Mouse (Mus musculus): ENCODE data around the gene Havcr1. TPM values are rescaled to one million over a fixed set of nuclear protein-coding genes. Genes with fewer than 3 reads are reported as not detected.
"Not testable (repeated sequence)": the region's sequence is repeated elsewhere in the genome, so short reads cannot be mapped to it uniquely, and the experiment has no call there.

Gene Havcr1
- polyA plus RNA-seq, 1 experiment from 2014 or later: not detected

DNA sequence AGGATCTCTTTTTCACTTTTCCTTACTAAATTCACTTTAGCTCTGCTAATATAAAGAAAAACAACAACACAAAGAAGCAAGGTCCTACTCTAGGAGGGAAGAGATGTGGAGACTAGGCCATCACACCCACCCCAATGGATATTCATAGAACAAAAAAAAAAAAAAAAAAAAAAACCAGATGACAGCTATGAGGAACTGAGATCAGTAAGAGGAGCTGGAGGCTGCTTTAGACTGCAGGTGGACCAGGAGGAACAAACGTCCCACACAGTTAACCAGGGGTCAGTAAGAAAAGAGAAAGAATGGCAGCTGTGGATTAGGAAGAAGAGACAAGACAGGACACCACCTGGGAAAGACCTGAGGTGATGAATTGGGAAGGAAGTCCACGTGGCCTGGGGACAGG lies 13.1 kb downstream of the Havcr1 start:
- H3K9me3 ChIP-seq: no peaks in the 10 kb centered on the region
- no peak overlapping the region for H3K4me3 ChIP-seq
- no peaks in the 10 kb centered on the region for H3K27me3 ChIP-seq (ENCODE audit: insufficient read depth, poor library complexity, severe bottlenecking)
- no peaks in the 10 kb centered on the region for H3K4me1 ChIP-seq
- 38% methylated on average over 2 of the region's 2 CpGs for WGBS
- H3K36me3 ChIP-seq: no peaks in the 10 kb centered on the region
- H3K27ac ChIP-seq: no peak overlapping the region
- DNase-seq (ENCODE audit: low spot score): no peak

DNA sequence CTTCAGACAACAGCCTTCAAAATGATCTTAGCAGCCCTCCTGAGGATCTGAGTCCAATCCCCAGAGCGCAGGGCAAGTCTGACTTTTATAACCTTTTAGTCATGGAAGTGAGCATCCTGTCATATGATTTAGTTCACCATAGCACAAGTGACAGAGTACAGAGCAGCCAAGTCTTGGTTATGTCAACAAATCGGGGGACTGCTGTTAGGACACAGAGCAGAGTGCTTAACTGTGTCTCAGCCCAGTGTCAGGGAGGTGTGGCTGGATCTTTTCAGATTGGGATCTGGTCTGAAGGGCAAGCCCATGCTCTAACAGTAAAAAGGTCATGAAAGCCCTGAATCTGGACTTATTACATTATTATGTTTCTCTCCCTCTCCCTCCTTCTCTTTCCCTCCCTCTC lies 18.8 kb downstream of the Havcr1 start:
- WGBS: 41% methylated on average over 2 of the region's 2 CpGs
- DNase-seq (ENCODE audit: low spot score): no peak
- Histone ChIP-seq H3K36me3 (no peaks in the 10 kb centered on the region), H3K9me3 (no peaks in the 10 kb centered on the region), H3K27ac (no peak overlapping the region), H3K4me3 (no peak overlapping the region), H3K4me1 (0 out of 2 replicates have a peak, but pooled peaks cover 3% of the 10 kb centered on the region), H3K27me3 (ENCODE audit: insufficient read depth, poor library complexity, severe bottlenecking) (no peaks in the 10 kb centered on the region)

DNA sequence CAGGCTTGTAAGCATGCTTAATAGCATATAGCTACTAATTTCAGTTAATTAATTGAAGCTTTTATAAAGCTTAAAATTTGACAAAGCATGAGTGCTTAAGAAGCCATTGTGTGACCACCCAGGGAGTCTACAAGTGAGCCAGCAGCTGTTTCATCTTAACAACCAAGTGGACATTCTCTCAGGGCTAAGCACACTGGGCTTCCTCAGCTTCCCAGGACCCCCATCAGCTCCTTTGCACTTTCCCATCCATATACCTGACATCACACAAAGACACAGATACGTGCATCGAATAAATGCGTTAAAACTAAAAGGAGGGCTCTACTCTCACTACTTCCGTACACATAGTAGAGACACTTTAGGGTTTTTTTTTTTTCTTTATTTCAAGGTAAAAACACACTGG lies 19.8 kb downstream of the Havcr1 start:
- H3K4me3 ChIP-seq: no peak overlapping the region
- DNase-seq (ENCODE audit: low spot score): no peak
- H3K27ac ChIP-seq: no peak overlapping the region
- 91% methylated on average over 4 of the region's 4 CpGs for WGBS
- no peaks in the 10 kb centered on the region for H3K36me3 ChIP-seq
- no peaks in the 10 kb centered on the region for H3K27me3 ChIP-seq (ENCODE audit: insufficient read depth, poor library complexity, severe bottlenecking)
- no peaks in the 10 kb centered on the region for H3K9me3 ChIP-seq
- H3K4me1 ChIP-seq: 0 out of 2 replicates have a peak, but pooled peaks cover 3% of the 10 kb centered on the region

DNA sequence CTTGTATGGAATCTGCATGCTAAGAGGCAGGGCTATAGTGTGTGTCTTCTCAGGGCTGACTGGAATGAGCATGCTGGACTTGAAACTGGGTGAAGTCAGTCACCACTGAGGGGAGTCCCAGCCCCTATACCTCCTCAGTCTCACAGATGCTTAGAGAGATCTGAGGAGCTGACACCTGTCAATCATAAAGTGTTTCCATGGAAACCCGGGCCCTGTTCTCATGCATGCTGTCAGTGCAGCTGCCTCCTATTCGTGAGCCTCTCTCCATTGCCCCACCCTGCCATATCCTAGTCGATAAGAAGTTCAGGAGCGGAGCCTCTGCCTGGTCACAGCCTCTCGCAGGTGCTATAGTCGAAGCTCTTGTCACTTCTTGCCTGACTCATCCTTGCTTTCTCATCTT lies 20.8 kb downstream of the Havcr1 start:
- H3K4me3 ChIP-seq; H3K36me3 ChIP-seq; H3K27me3 ChIP-seq (ENCODE audit: insufficient read depth, poor library complexity, severe bottlenecking); H3K9me3 ChIP-seq; H3K4me1 ChIP-seq; H3K27ac ChIP-seq; DNase-seq (ENCODE audit: low spot score): not testable (repeated sequence)
- WGBS: 84% methylated on average over 6 of the region's 6 CpGs

DNA sequence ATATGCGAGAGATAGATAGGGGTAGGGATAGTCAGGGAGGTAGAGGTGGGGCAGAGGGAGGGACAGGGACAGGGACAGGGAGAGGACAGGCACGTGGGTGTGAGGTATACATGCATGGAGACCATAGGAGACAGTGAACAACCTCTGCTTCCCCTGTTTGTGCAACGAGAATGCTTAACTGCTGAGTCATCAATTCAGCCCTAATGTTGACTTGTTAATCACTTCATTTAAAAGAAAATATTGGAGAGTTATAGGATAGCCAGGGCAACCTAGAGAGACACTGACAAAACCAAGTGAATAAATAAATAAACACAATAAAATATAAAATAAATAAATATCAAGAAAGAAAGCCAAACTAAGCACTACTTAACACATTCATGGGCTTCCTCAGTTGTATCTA lies 42.0 kb downstream of the Havcr1 start:
- Histone ChIP-seq H3K27me3 (ENCODE audit: insufficient read depth, poor library complexity, severe bottlenecking) (no peaks in the 10 kb centered on the region), H3K4me1 (no peaks in the 10 kb centered on the region), H3K36me3 (no peaks in the 10 kb centered on the region), H3K9me3 (no peaks in the 10 kb centered on the region), H3K4me3 (no peak overlapping the region), H3K27ac (no peak overlapping the region)
- WGBS: 70% methylated on average over 3 of the region's 3 CpGs
- no peak for DNase-seq (ENCODE audit: low spot score)

DNA sequence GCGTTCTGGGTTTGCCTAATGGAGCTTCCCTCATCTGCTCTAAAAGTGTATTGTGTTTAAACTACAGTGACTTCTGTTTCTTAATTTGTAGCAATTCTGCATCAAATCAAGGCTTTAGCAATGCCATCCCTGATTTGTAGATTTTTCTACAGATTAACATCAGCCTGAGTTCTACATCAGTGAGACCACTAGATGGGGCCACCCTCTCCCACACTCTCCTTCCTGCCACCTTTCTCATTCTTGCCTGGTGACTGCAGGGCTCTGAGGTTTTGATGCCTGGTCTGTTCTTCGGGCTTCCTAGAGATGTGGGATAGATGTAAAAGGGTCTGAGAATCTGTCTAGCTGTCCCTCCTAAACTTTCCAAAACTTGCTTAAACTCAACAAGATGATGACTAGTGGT lies 44.9 kb downstream of the Havcr1 start:
- no peak for DNase-seq (ENCODE audit: low spot score)
- Histone ChIP-seq H3K4me1 (no peaks in the 10 kb centered on the region), H3K4me3 (no peak overlapping the region), H3K9me3 (no peaks in the 10 kb centered on the region), H3K27ac (no peak overlapping the region), H3K27me3 (ENCODE audit: insufficient read depth, poor library complexity, severe bottlenecking) (no peaks in the 10 kb centered on the region), H3K36me3 (no peaks in the 10 kb centered on the region)
- WGBS: 78% methylated on average over 2 of the region's 2 CpGs

DNA sequence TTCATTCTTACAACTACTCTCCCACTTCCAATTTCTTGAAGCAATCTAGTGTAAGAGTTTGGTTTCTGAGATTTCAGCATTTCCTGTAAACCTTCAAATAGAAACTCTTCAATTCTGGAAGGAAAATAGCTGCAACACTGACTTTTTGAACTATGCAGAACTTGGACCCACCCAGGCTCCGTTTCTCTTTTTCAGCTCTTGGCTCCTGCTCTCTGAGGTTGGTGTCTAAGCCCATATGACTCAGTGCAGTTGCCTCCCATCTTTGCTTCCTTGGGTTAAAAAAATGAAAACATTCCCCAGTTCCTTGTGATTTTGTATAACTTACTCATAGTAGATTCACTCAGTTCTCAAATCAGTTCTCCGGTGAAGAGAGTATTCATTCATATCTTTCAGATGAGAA lies 69.6 kb downstream of the Havcr1 start:
- Histone ChIP-seq H3K27ac (no peak overlapping the region), H3K9me3 (no peaks in the 10 kb centered on the region), H3K4me1 (no peaks in the 10 kb centered on the region), H3K27me3 (ENCODE audit: insufficient read depth, poor library complexity, severe bottlenecking) (no peaks in the 10 kb centered on the region), H3K36me3 (no peaks in the 10 kb centered on the region), H3K4me3 (no peak overlapping the region)
- 87% methylated on average over 2 of the region's 2 CpGs for WGBS
- no peak for DNase-seq (ENCODE audit: low spot score)

DNA sequence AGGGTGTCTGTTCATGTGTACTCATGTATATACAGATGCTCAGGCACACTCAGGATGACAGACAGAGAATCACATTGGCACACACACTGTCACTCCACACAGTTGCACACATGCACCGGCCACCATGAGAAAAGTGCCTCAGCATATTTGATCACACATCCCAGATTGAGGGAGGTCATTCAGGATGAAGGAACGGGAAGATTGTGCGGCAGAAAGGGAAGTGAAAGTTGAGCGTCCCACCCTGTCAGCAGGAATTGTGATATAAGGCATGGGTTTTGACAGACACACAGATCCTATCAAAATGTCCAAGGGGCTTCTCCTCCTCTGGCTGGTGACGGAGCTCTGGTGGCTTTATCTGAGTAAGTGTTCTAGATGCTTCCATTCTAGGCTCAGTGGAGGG lies 75.6 kb downstream of the Havcr1 start, which contains the start of gene Timd4:
Gene Timd4 (plus strand): TSS at position 290 of the 400 bp plus-strand sequence.
- Histone ChIP-seq H3K27me3 (ENCODE audit: insufficient read depth, poor library complexity, severe bottlenecking) (no peaks in the 10 kb centered on the region), H3K4me1 (no peaks in the 10 kb centered on the region), H3K4me3 (no peak within 1 kb of the TSS), H3K27ac (no peak within 1 kb of the TSS), H3K9me3 (no peaks in the 10 kb centered on the region), H3K36me3 (no peaks in the 10 kb centered on the region)
- no peak for DNase-seq (ENCODE audit: low spot score)
- 81% methylated on average over 5 of the region's 5 CpGs for WGBS

DNA sequence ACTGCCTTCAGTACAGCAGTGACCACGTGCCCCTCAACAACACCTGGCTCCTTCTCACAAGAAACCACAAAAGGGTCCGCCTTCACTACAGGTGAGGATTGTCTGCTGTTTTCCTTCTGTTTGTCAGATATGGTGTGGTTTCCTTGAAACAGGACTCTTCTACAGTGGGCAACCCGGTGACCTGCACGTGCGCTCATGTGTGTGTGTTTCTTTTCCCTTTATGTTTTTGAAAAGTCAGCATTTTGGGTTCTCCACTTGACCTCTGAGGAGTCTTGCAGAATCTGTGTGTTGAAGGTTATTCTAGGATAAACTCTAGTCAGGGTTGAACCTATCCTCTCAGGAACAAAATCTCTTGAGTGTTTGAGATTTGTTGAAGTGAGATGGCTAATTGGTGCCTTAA lies 82.8 kb downstream of the Havcr1 start:
- no peak for DNase-seq (ENCODE audit: low spot score)
- H3K9me3 ChIP-seq: no peaks in the 10 kb centered on the region
- no peak overlapping the region for H3K4me3 ChIP-seq
- H3K36me3 ChIP-seq: no peaks in the 10 kb centered on the region
- no peak overlapping the region for H3K27ac ChIP-seq
- H3K27me3 ChIP-seq (ENCODE audit: insufficient read depth, poor library complexity, severe bottlenecking): no peaks in the 10 kb centered on the region
- 84% methylated on average over 5 of the region's 5 CpGs for WGBS
- no peaks in the 10 kb centered on the region for H3K4me1 ChIP-seq

DNA sequence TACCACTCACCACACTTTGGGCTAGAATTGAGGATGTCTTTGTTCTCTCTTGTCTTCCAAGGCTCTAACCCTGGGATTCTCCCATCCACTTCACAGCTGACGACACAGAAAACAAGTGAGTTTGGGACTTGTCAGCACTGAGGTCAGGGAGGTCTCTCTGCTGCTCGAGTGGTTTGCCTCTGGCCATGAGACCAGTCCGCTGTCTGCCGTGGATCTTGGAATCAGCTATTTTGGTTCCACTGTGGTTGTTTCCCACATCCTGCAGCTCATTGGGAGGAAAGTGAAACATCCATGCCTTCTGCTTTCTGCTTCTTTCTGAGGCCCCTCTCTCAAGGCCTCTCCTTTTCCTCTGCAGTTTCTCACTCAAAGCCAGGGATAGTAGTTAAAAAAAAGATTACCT lies 85.0 kb downstream of the Havcr1 start:
- H3K4me3 ChIP-seq: no peak overlapping the region
- no peaks in the 10 kb centered on the region for H3K36me3 ChIP-seq
- H3K9me3 ChIP-seq: no peaks in the 10 kb centered on the region
- DNase-seq (ENCODE audit: low spot score): no peak
- no peak overlapping the region for H3K27ac ChIP-seq
- 34% methylated on average over 4 of the region's 4 CpGs for WGBS
- no peaks in the 10 kb centered on the region for H3K4me1 ChIP-seq
- no peaks in the 10 kb centered on the region for H3K27me3 ChIP-seq (ENCODE audit: insufficient read depth, poor library complexity, severe bottlenecking)

Other genes starting within 250 kb of the Havcr1 start
- not detected in 2 replicates for gene Gm12169, start 210.9 kb upstream of the Havcr1 start, polyA plus RNA-seq (2016; fragmentation: Nextera tagmentation; extraction: Ambion mirVana)
- 0.11 and 0.87 TPM in 2 replicates for gene BC053393, start 163.5 kb upstream of the Havcr1 start, polyA plus RNA-seq (2016; fragmentation: Nextera tagmentation; extraction: Ambion mirVana)
- gene Dppa1, start 105.8 kb upstream of the Havcr1 start, polyA plus RNA-seq (2016; fragmentation: Nextera tagmentation; extraction: Ambion mirVana): not detected in 2 replicates
- gene Timd2, start 28.0 kb upstream of the Havcr1 start, polyA plus RNA-seq (2016; fragmentation: Nextera tagmentation; extraction: Ambion mirVana): 1.2 TPM in 1 of 2 replicates, not detected in the other
- gene Timd4, start 75.7 kb downstream of the Havcr1 start, polyA plus RNA-seq (2016; fragmentation: Nextera tagmentation; extraction: Ambion mirVana): 0.08 TPM in 1 of 2 replicates, not detected in the other